Mouse (Mus musculus): ENCODE measurements around the gene Fam98a.

- TF ChIP-seq CTCF (IDR thresholded peaks at IDR 0.05; ENCODE audit: extremely low read depth, insufficient read depth, insufficient read length, insufficient replicate concordance) (no peak), POLR2A (IDR thresholded peaks at IDR 0.05; ENCODE audit: low read depth, low read length) (no peak)
Measured at GRCm38 (mm10) chr17:75534314-75535020, 17.3 kb downstream of the Fam98a start.

Measured in spleen, adult 2 months (tissue).